Mouse (Mus musculus) heart, embryonic 15.5 days (tissue): ENCODE data around the gene Ddx4. TPM values are rescaled to one million over a fixed set of nuclear protein-coding genes. Genes with fewer than 3 reads are reported as not detected.

Experiments
- ATAC-seq: fragments of 200-750 bp; cut with Nextera tagmentation; replicated peaks from 2 replicates; pipeline ENCODE4 v1.8.0; 2017; ENCODE audit warnings: low read depth, moderate TSS enrichment; ENCODE audit not compliant: insufficient number of reproducible peaks, insufficient read depth, low FRiP score
- H3K27ac ChIP-seq: fragments of 300-500 bp; sonication (generic); 2 replicates; pipeline ENCODE4 v1.5.1; 2015; ENCODE audit warnings: mild to moderate bottlenecking, inconsistent platforms
- H3K27me3 ChIP-seq: fragments of 300-500 bp; sonication (generic); 2 replicates; pipeline ENCODE4 v1.6.1; 2015; ENCODE audit warnings: inconsistent platforms
- H3K36me3 ChIP-seq: fragments of 300-500 bp; sonication (generic); 2 replicates; pipeline ENCODE4 v1.6.1; 2015; ENCODE audit warnings: mild to moderate bottlenecking, inconsistent platforms
- H3K4me1 ChIP-seq: fragments of 300-500 bp; sonication (generic); replicated peaks from 2 replicates; pipeline ENCODE4 v1.6.1; 2015; ENCODE audit warnings: inconsistent platforms
- H3K4me2 ChIP-seq: fragments of 300-500 bp; sonication (generic); 2 replicates; pipeline ENCODE4 v1.6.1; 2015; ENCODE audit warnings: inconsistent platforms, mild to moderate bottlenecking, moderate library complexity
- H3K4me3 ChIP-seq: fragments of 300-500 bp; sonication (generic); 2 replicates; pipeline ENCODE4 v1.5.1; 2015; ENCODE audit warnings: mild to moderate bottlenecking, inconsistent platforms
- H3K9ac ChIP-seq: fragments of 300-500 bp; sonication (generic); 2 replicates; pipeline ENCODE4 v1.6.1; 2015; ENCODE audit warnings: mild to moderate bottlenecking, inconsistent platforms
- H3K9me3 ChIP-seq: fragments of 300-500 bp; sonication (generic); replicated peaks from 2 replicates; pipeline ENCODE4 v1.6.1; 2016; ENCODE audit warnings: inconsistent platforms
- WGBS: fragments of 180-500 bp; shearing (Covaris S2); methylation state at CpG from one replicate; pipeline ENCODE4 v1.1.7; 2015; ENCODE audit warnings: mixed read lengths; 5-methylcytosine and 5-hydroxymethylcytosine counted together
- polyA plus RNA-seq: library from polyadenylated mRNA; unstranded; fragments of >200 nt; fragmentation: Nextera tagmentation; extraction: Ambion mirVana; gene quantifications from 2 replicates; pipeline ENCODE4 v1.2.1, GENCODE M21; 2015

The Ddx4 gene
- polyA plus RNA-seq, 1 experiment from 2014 or later, result 0.52 TPM

- WGBS, result 67% methylated on average over 7 of the region's 7 CpGs
Measured at GRCm38 (mm10) chr13:112551641-112552548, 100.4 kb downstream of the Ddx4 start.

More at GRCm38 (mm10) chr13:112551641-112552548, 100.4 kb downstream of the Ddx4 start:
- no peak overlapping the region for H3K4me3 ChIP-seq
- H3K4me2 ChIP-seq, result no peak overlapping the region
- H3K9me3 ChIP-seq, result no peaks in the 10 kb centered on the region
- no peaks in the 10 kb centered on the region for H3K4me1 ChIP-seq
- no peaks in the 10 kb centered on the region for H3K27me3 ChIP-seq
- no peak overlapping the region for H3K9ac ChIP-seq
- H3K27ac ChIP-seq, result no peak overlapping the region
- H3K36me3 ChIP-seq, result no peaks in the 10 kb centered on the region
- ATAC-seq, result no peak

Other genes starting within 250 kb of the Ddx4 start
- 40.1 and 47.7 TPM in 2 replicates for gene Il6st, start 188.4 kb downstream of the Ddx4 start, polyA plus RNA-seq
- gene Il31ra, start 58.1 kb downstream of the Ddx4 start, polyA plus RNA-seq, result 0.19 and 0.28 TPM in 2 replicates
- gene Slc38a9, start 8.3 kb upstream of the Ddx4 start, polyA plus RNA-seq, result 11.2 and 14.4 TPM in 2 replicates
- 54.1 and 61.2 TPM in 2 replicates for gene Plpp1, start 148.3 kb upstream of the Ddx4 start, polyA plus RNA-seq